ENCODE assay signal across 15 mouse cellular contexts in the genomic region with DNA sequence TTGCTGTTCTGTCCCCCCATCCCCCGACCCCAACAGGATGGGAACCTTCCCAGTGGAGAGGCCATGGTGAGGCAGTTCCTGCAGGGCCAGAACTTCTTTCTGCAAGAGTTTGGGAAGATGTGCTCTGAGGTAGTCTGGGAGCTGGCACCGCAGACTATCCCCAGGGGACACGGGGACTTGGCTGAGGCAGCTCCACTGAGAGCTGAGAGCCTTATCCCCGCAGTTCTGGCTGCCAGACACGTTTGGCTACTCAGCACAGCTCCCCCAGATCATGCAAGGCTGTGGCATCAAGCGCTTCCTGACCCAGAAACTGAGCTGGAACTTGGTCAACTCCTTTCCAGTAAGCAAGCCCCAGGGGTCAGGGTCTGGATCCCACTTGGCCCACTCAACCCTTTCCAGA. TPM values are rescaled to one million over a fixed set of nuclear protein-coding genes. Genes with fewer than 3 reads are reported as not detected.
A peak's percentile ranks its signal among the peaks of the same experiment; 100 is the strongest.
DNase-seq lines count a peak whose midpoint lies in the region.
"Had no signal": no experiment of that assay in that cellular context is flagged by ENCODE, and none has a peak within 500 bp of the region (broad histone marks: within the 10 kb centered on the region; RNA-seq: fewer than 3 reads in every experiment).

No protein-coding gene starts in this region.

- peak; percentile 41 for DNase-seq in adrenal gland, adult 2 months
- no peak for DNase-seq in adrenal gland, postnatal 4 days (ENCODE audit: low spot score in 2 of 2)
- DNase-seq in adrenal gland, postnatal 14 days = peak; percentile 79
- no peak for DNase-seq in adrenal gland, adult 18-20 months (ENCODE audit: low spot score in 2 of 2)
- peak; percentile 89 for DNase-seq in heart, adult 11 months
- no peak for DNase-seq in heart, postnatal 4 days
- DNase-seq in adipocyte (ENCODE audit: low spot score) = peak; percentile 86
- no peak for DNase-seq in kidney, adult 9 months
- DNase-seq: B cell, adult 2 months; cerebellum, adult 18-20 months; cerebellum, adult 8-10 months; cerebellum, adult 9-11 months; cerebellum, postnatal 14 days; cerebellum, postnatal 36 days; embryo, embryonic 11 days had no signal

RNA-seq across cellular contexts. Expression of a gene that starts 6.8 kb away (rescaled TPM):
- 100 to 1,000 TPM in 1 of 2 experiments, 10 to 100 TPM in 1; 93.3 to 141 TPM for total RNA-seq in adrenal gland, adult 2 months (2021)
- polyA plus RNA-seq in adrenal gland, adult 2 months (2012; rRNA removed) = 352 and 416 TPM in 2 replicates
- 100 to 1,000 TPM; 172 to 175 TPM for total RNA-seq in adrenal gland, postnatal 4 days (2021)
- 97.2 and 118 TPM in 2 replicates for total RNA-seq in adrenal gland, postnatal 14 days (2021)
- 100 to 1,000 TPM; 108 to 151 TPM for total RNA-seq in adrenal gland, adult 18-20 months (2021)
- total RNA-seq in heart, postnatal 4 days (2021) = 10 to 100 TPM; 58.8 to 68.4 TPM

RNA-seq across cellular contexts. Expression of a gene that starts 10.9 kb away (rescaled TPM):
- 10 to 100 TPM; 10.3 TPM for total RNA-seq in adrenal gland, adult 2 months (2021)
- polyA plus RNA-seq in adrenal gland, adult 2 months (2012; rRNA removed) = 17.7 and 22.5 TPM in 2 replicates
- total RNA-seq in adrenal gland, postnatal 4 days (2021) = 10 to 100 TPM; 10.8 to 11.1 TPM
- 10.6 and 11.2 TPM in 2 replicates for total RNA-seq in adrenal gland, postnatal 14 days (2021)
- total RNA-seq in adrenal gland, adult 18-20 months (2021) = 10 to 100 TPM in 1 of 2 experiments, 1 to 10 TPM in 1; 8.2 to 11.1 TPM
- 1 to 10 TPM; 3.5 to 5.0 TPM for total RNA-seq in heart, postnatal 4 days (2021)

RNA-seq across cellular contexts. Expression of a gene that starts 20.9 kb away (rescaled TPM):
- total RNA-seq in adrenal gland, adult 2 months (2021) = 10 to 100 TPM; 47.5 to 59.8 TPM
- polyA plus RNA-seq in adrenal gland, adult 2 months (2012; rRNA removed) = 176 and 182 TPM in 2 replicates
- total RNA-seq in adrenal gland, postnatal 4 days (2021) = 10 to 100 TPM; 65.7 to 78.2 TPM
- total RNA-seq in adrenal gland, postnatal 14 days (2021) = 47.0 and 52.2 TPM in 2 replicates
- total RNA-seq in adrenal gland, adult 18-20 months (2021) = 10 to 100 TPM; 52.3 to 57.6 TPM
- 10 to 100 TPM; 31.1 to 33.0 TPM for total RNA-seq in heart, postnatal 4 days (2021)

Comparison
In these comparisons a context has a peak if more than half of its experiments do, and no peak if none do; other contexts are left out.
1. DNase-seq: peak in adrenal gland, adult 2 months (single experiment), adrenal gland, postnatal 14 days (single experiment), heart, adult 11 months (single experiment) and adipocyte (single experiment); none in adrenal gland, postnatal 4 days (0 of 2), adrenal gland, adult 18-20 months (0 of 2), heart, postnatal 4 days (single experiment) and kidney, adult 9 months (single experiment).